Mouse (Mus musculus) testis, adult 2 months (tissue): ENCODE results near the gene Taar4.

ENCODE experiments used
- CTCF ChIP-seq: fragments of 200-500 bp; IDR thresholded peaks from 2 replicates; pipeline ENCODE4 v1.5.1; 2012; ENCODE audit warnings: low read depth, mild to moderate bottlenecking, inconsistent platforms, low read length, moderate library complexity; ENCODE audit not compliant: control insufficient read depth, insufficient read depth, insufficient replicate concordance
- POLR2A ChIP-seq: fragments of 200-500 bp; IDR thresholded peaks from 2 replicates; pipeline ENCODE4 v1.6.1; 2012; ENCODE audit warnings: low read depth, mild to moderate bottlenecking, inconsistent platforms, low read length, moderate library complexity; ENCODE audit not compliant: control insufficient read depth

- TF ChIP-seq POLR2A: no peak
- no peak for TF ChIP-seq CTCF
These were observed 47.8 kb downstream of the Taar4 start for GRCm38 (mm10) chr10:24008143-24008542.
